Mouse (Mus musculus): Measurements from ENCODE around the gene Hc. TPM values are rescaled to one million over a fixed set of nuclear protein-coding genes. Genes with fewer than 3 reads are reported as not detected.

Gene Hc
- polyA plus RNA-seq, 1 experiment from 2014 or later = 0.41 TPM

GRCm38 (mm10) chr2:35038580-35039375, 22.5 kb downstream of the Hc start:
- H3K4me1 ChIP-seq (ENCODE audit: control insufficient read depth, insufficient read depth, low read length) = no peaks in the 10 kb centered on the region
- H3K9ac ChIP-seq (replicated peaks; ENCODE audit: low read length) = no peak overlapping the region
- ATAC-seq (ENCODE audit: low FRiP score, low TSS enrichment) (no peak), DNase-seq (no peak)
- H3K27ac ChIP-seq (replicated peaks; ENCODE audit: low read depth, low read length) = no peak overlapping the region
- H3K9me3 ChIP-seq (ENCODE audit: control insufficient read depth, low read length) = no peaks in the 10 kb centered on the region
- no peak overlapping the region for H3K4me3 ChIP-seq (replicated peaks; ENCODE audit: low read depth, low read length)
- 92% methylated on average over 9 of the region's 9 CpGs for WGBS
- no peak overlapping the region for H3K4me2 ChIP-seq (ENCODE audit: low read length)
- H3K27me3 ChIP-seq (ENCODE audit: control insufficient read depth, insufficient read depth, low read length) = no peaks in the 10 kb centered on the region
- no peaks in the 10 kb centered on the region for H3K36me3 ChIP-seq (ENCODE audit: control insufficient read depth, insufficient read depth, low read length)

GRCm38 (mm10) chr2:35024646-35025154, 36.5 kb downstream of the Hc start:
- Histone ChIP-seq H3K4me2 (ENCODE audit: low read length) (no peak overlapping the region), H3K4me1 (ENCODE audit: control insufficient read depth, insufficient read depth, low read length) (no peaks in the 10 kb centered on the region), H3K4me3 (replicated peaks; ENCODE audit: low read depth, low read length) (no peak overlapping the region), H3K27ac (replicated peaks; ENCODE audit: low read depth, low read length) (no peak overlapping the region), H3K27me3 (ENCODE audit: control insufficient read depth, insufficient read depth, low read length) (no peaks in the 10 kb centered on the region), H3K36me3 (ENCODE audit: control insufficient read depth, insufficient read depth, low read length) (no peaks in the 10 kb centered on the region), H3K9ac (replicated peaks; ENCODE audit: low read length) (no peak overlapping the region), H3K9me3 (ENCODE audit: control insufficient read depth, low read length) (no peaks in the 10 kb centered on the region)
- WGBS = 89% methylated on average over 3 of the region's 3 CpGs
- DNase-seq (no peak), ATAC-seq (ENCODE audit: low FRiP score, low TSS enrichment) (no peak)

- no peak for DNase-seq
- 81% methylated on average over 5 of the region's 5 CpGs for WGBS
These were observed 39.4 kb downstream of the Hc start for GRCm38 (mm10) chr2:35021806-35022205.

GRCm38 (mm10) chr2:35015861-35016260, 45.4 kb downstream of the Hc start:
- H3K36me3 ChIP-seq (ENCODE audit: control insufficient read depth, insufficient read depth, low read length) = no peaks in the 10 kb centered on the region
- DNase-seq (no peak), ATAC-seq (ENCODE audit: low FRiP score, low TSS enrichment) (no peak)
- WGBS = 61% methylated on average over 6 of the region's 6 CpGs
- no peak overlapping the region for H3K9ac ChIP-seq (replicated peaks; ENCODE audit: low read length)
- no peaks in the 10 kb centered on the region for H3K27me3 ChIP-seq (ENCODE audit: control insufficient read depth, insufficient read depth, low read length)
- H3K4me2 ChIP-seq (ENCODE audit: low read length) = no peak overlapping the region
- H3K9me3 ChIP-seq (ENCODE audit: control insufficient read depth, low read length) = no peaks in the 10 kb centered on the region
- no peak overlapping the region for H3K27ac ChIP-seq (replicated peaks; ENCODE audit: low read depth, low read length)
- H3K4me1 ChIP-seq (ENCODE audit: control insufficient read depth, insufficient read depth, low read length) = no peaks in the 10 kb centered on the region
- no peak overlapping the region for H3K4me3 ChIP-seq (replicated peaks; ENCODE audit: low read depth, low read length)

More at GRCm38 (mm10) chr2:35021806-35022205, 39.4 kb downstream of the Hc start:
- Histone ChIP-seq H3K27me3 (ENCODE audit: control insufficient read depth, insufficient read depth, low read length) (no peaks in the 10 kb centered on the region), H3K36me3 (ENCODE audit: control insufficient read depth, insufficient read depth, low read length) (no peaks in the 10 kb centered on the region), H3K4me3 (replicated peaks; ENCODE audit: low read depth, low read length) (no peak overlapping the region), H3K4me1 (ENCODE audit: control insufficient read depth, insufficient read depth, low read length) (no peaks in the 10 kb centered on the region), H3K9ac (replicated peaks; ENCODE audit: low read length) (no peak overlapping the region), H3K27ac (replicated peaks; ENCODE audit: low read depth, low read length) (no peak overlapping the region), H3K9me3 (ENCODE audit: control insufficient read depth, low read length) (no peaks in the 10 kb centered on the region), H3K4me2 (ENCODE audit: low read length) (no peak overlapping the region)
- ATAC-seq (ENCODE audit: low FRiP score, low TSS enrichment) = no peak

- no peaks in the 10 kb centered on the region for H3K9me3 ChIP-seq (ENCODE audit: control insufficient read depth, low read length)
- ATAC-seq (ENCODE audit: low FRiP score, low TSS enrichment) (no peak), DNase-seq (no peak)
- H3K4me3 ChIP-seq (replicated peaks; ENCODE audit: low read depth, low read length) = no peak overlapping the region
- 94% methylated on average over 8 of the region's 8 CpGs for WGBS
- H3K4me1 ChIP-seq (ENCODE audit: control insufficient read depth, insufficient read depth, low read length) = no peaks in the 10 kb centered on the region
- no peaks in the 10 kb centered on the region for H3K36me3 ChIP-seq (ENCODE audit: control insufficient read depth, insufficient read depth, low read length)
- H3K27me3 ChIP-seq (ENCODE audit: control insufficient read depth, insufficient read depth, low read length) = no peaks in the 10 kb centered on the region
- no peak overlapping the region for H3K9ac ChIP-seq (replicated peaks; ENCODE audit: low read length)
- no peak overlapping the region for H3K4me2 ChIP-seq (ENCODE audit: low read length)
- no peak overlapping the region for H3K27ac ChIP-seq (replicated peaks; ENCODE audit: low read depth, low read length)
These were observed 49.6 kb downstream of the Hc start for GRCm38 (mm10) chr2:35011649-35012048.

- Histone ChIP-seq H3K36me3 (ENCODE audit: control insufficient read depth, insufficient read depth, low read length) (no peaks in the 10 kb centered on the region), H3K4me1 (ENCODE audit: control insufficient read depth, insufficient read depth, low read length) (peaks cover 6% of the 10 kb centered on the region), H3K9ac (replicated peaks; ENCODE audit: low read length) (no peak overlapping the region), H3K27ac (replicated peaks; ENCODE audit: low read depth, low read length) (no peak overlapping the region), H3K9me3 (ENCODE audit: control insufficient read depth, low read length) (no peaks in the 10 kb centered on the region), H3K4me3 (replicated peaks; ENCODE audit: low read depth, low read length) (no peak overlapping the region), H3K27me3 (ENCODE audit: control insufficient read depth, insufficient read depth, low read length) (no peaks in the 10 kb centered on the region), H3K4me2 (ENCODE audit: low read length) (no peak overlapping the region)
- WGBS = 85% methylated on average over 9 of the region's 9 CpGs
- ATAC-seq (ENCODE audit: low FRiP score, low TSS enrichment) = no peak
- DNase-seq = no peak
These were observed 62.3 kb downstream of the Hc start for GRCm38 (mm10) chr2:34998956-34999355.

- no peak overlapping the region for H3K4me3 ChIP-seq (replicated peaks; ENCODE audit: low read depth, low read length)
- no peaks in the 10 kb centered on the region for H3K27me3 ChIP-seq (ENCODE audit: control insufficient read depth, insufficient read depth, low read length)
- H3K36me3 ChIP-seq (ENCODE audit: control insufficient read depth, insufficient read depth, low read length) = no peaks in the 10 kb centered on the region
- peaks cover 19% of the 10 kb centered on the region for H3K4me1 ChIP-seq (ENCODE audit: control insufficient read depth, insufficient read depth, low read length)
- no peak overlapping the region for H3K4me2 ChIP-seq (ENCODE audit: low read length)
- ATAC-seq (ENCODE audit: low FRiP score, low TSS enrichment) (no peak), DNase-seq (no peak)
- 93% methylated on average over 5 of the region's 5 CpGs for WGBS
- no peak overlapping the region for H3K9ac ChIP-seq (replicated peaks; ENCODE audit: low read length)
- H3K27ac ChIP-seq (replicated peaks; ENCODE audit: low read depth, low read length) = no peak overlapping the region
- no peaks in the 10 kb centered on the region for H3K9me3 ChIP-seq (ENCODE audit: control insufficient read depth, low read length)
These were observed 64.7 kb downstream of the Hc start for GRCm38 (mm10) chr2:34996506-34996905.

- Histone ChIP-seq H3K9ac (replicated peaks; ENCODE audit: low read length) (no peak overlapping the region), H3K9me3 (ENCODE audit: control insufficient read depth, low read length) (no peaks in the 10 kb centered on the region), H3K27ac (replicated peaks; ENCODE audit: low read depth, low read length) (peak overlapping the region; percentile 89), H3K4me2 (ENCODE audit: low read length) (peak overlapping the region; percentile 38), H3K4me3 (replicated peaks; ENCODE audit: low read depth, low read length) (no peak overlapping the region), H3K36me3 (ENCODE audit: control insufficient read depth, insufficient read depth, low read length) (no peaks in the 10 kb centered on the region), H3K4me1 (ENCODE audit: control insufficient read depth, insufficient read depth, low read length) (peaks cover 19% of the 10 kb centered on the region), H3K27me3 (ENCODE audit: control insufficient read depth, insufficient read depth, low read length) (no peaks in the 10 kb centered on the region)
- peak; percentile 53 for DNase-seq
- peak; percentile 27; the same call in 1 of the 2 replicates for ATAC-seq (ENCODE audit: low FRiP score, low TSS enrichment)
- WGBS = 13% methylated on average over 5 of the region's 5 CpGs
These were observed 67.4 kb downstream of the Hc start for GRCm38 (mm10) chr2:34993696-34994356.

Measured in midbrain, embryonic 14.5 days (tissue).